Mouse (Mus musculus) ES-Bruce4 (cell line): ENCODE measurements around the gene Cacng4.

ENCODE experiments used
- CTCF ChIP-seq: IDR thresholded peaks from one replicate; pipeline ENCODE4 v1.8.1; 2011; ENCODE audit warnings: low read depth, low read length
- POLR2A ChIP-seq: IDR thresholded peaks from one replicate; pipeline ENCODE4 v1.8.1; 2011; ENCODE audit warnings: low read length; ENCODE audit not compliant: insufficient read depth

GRCm38 (mm10) chr11:107793200-107794102, 906 bp downstream of the Cacng4 start:
- TF ChIP-seq POLR2A: no peak
- TF ChIP-seq CTCF: no peak
